Mouse (Mus musculus) cerebellum, adult 2 months (tissue): ENCODE data around the gene Meis2.

Experiments used
- CTCF ChIP-seq: fragments of 200-500 bp; IDR thresholded peaks from 2 replicates; pipeline ENCODE4 v1.5.1; 2011; ENCODE audit warnings: low read depth, mild to moderate bottlenecking, control low read depth, low read length, moderate library complexity, borderline replicate concordance; ENCODE audit not compliant: insufficient read depth
- POLR2A ChIP-seq: fragments of 200-500 bp; IDR thresholded peaks from 2 replicates; pipeline ENCODE4 v1.6.1; 2011; ENCODE audit warnings: low read length, control low read depth, borderline replicate concordance; ENCODE audit not compliant: insufficient read depth

DNA sequence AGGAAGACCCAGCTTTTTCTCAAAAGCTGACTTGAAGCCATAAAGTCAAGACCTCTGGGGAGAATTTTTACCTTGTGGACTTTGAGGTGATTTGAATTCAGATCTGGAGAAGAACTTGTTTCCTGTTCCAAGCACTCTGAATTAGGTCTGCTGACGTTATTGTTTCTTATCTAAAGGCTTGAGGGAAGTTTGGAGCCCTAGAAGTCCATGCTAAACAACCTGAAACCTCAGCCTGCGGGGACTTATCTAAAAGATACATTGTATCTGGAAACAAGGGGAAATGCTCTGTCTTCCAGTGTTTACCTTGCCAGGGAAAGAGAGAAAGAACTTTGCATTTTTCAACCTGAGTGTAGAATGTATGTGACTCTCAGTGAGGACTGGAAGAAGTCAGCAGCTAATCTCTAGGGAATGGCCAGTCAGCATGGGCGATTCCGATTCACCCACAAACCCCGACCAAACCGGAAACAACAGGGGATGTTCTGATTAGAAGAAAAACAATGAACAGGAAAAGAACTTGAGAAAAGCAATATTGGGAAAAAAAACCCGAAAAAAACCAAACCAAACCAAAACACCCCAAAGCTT, 152.6 kb downstream of the Meis2 start:
- TF ChIP-seq POLR2A, result no peak
- TF ChIP-seq CTCF, result no peak
